Mouse (Mus musculus): ENCODE data around the gene H13. TPM values are rescaled to one million over a fixed set of nuclear protein-coding genes. Genes with fewer than 3 reads are reported as not detected.
"Not testable (repeated sequence)": the region's sequence is repeated elsewhere in the genome, so short reads cannot be mapped to it uniquely, and the experiment has no call there.

The H13 gene
- polyA plus RNA-seq, 1 experiment from 2014 or later, result 123 TPM

DNA sequence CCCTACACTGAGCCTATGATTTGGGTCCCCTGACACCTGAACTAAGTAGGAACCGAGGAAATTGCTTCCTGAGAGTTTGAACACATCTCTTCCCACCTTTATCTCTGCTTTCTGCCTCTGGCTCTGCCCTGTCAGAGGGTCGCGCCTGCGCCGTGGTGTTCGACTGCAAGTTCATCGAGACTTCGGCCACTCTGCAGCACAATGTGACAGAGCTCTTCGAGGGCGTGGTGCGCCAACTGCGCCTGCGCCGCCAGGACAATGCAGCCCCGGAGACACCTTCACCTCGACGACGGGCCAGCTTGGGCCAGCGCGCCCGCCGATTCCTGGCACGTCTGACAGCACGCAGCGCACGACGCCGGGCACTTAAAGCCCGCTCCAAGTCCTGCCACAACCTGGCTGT, 35.0 kb upstream of the H13 start:
- H3K9me3 ChIP-seq, result no peaks in the 10 kb centered on the region
- H3K36me3 ChIP-seq, result no peaks in the 10 kb centered on the region
- H3K27me3 ChIP-seq, result peaks cover 5% of the 10 kb centered on the region
- 82% methylated on average over 29 of the region's 29 CpGs for WGBS
- H3K27ac ChIP-seq, result no peak overlapping the region
- H3K9ac ChIP-seq, result no peak overlapping the region
- H3K4me1 ChIP-seq, result peaks cover 14% of the 10 kb centered on the region
- no peak overlapping the region for H3K4me3 ChIP-seq
- no peak for ATAC-seq (ENCODE audit: insufficient number of reproducible peaks, insufficient read depth, low FRiP score, low TSS enrichment, low read depth)
- no peak overlapping the region for H3K4me2 ChIP-seq

GRCm38 (mm10) chr2:152636246-152637005, 32.8 kb upstream of the H13 start:
- 69% methylated on average over 23 of the region's 23 CpGs for WGBS
- Histone ChIP-seq H3K27ac (peak overlapping the region; percentile 49; the same call in 1 of the 2 replicates), H3K27me3 (no peaks in the 10 kb centered on the region), H3K4me3 (no peak overlapping the region), H3K36me3 (no peaks in the 10 kb centered on the region), H3K9me3 (no peaks in the 10 kb centered on the region), H3K9ac (no peak overlapping the region), H3K4me2 (no peak overlapping the region), H3K4me1 (peaks cover 22% of the 10 kb centered on the region)
- peak; percentile 39; the same call in 1 of the 2 replicates for ATAC-seq (ENCODE audit: insufficient number of reproducible peaks, insufficient read depth, low FRiP score, low TSS enrichment, low read depth)

GRCm38 (mm10) chr2:152637006-152637322, 32.3 kb upstream of the H13 start:
- Histone ChIP-seq H3K4me1 (peaks cover 22% of the 10 kb centered on the region), H3K9ac (no peak overlapping the region), H3K36me3 (no peaks in the 10 kb centered on the region), H3K9me3 (no peaks in the 10 kb centered on the region), H3K27ac (peak overlapping the region; percentile 49; the same call in 1 of the 2 replicates), H3K4me3 (no peak overlapping the region), H3K4me2 (no peak overlapping the region), H3K27me3 (no peaks in the 10 kb centered on the region)
- whole genome bisulfite sequencing, result 82% methylated on average over 6 of the region's 6 CpGs
- ATAC-seq (ENCODE audit: insufficient number of reproducible peaks, insufficient read depth, low FRiP score, low TSS enrichment, low read depth), result no peak

GRCm38 (mm10) chr2:152637381-152637780, 31.9 kb upstream of the H13 start:
- WGBS, result 83% methylated on average over 4 of the region's 4 CpGs
- H3K27me3 ChIP-seq, result no peaks in the 10 kb centered on the region
- peaks cover 21% of the 10 kb centered on the region for H3K4me1 ChIP-seq
- H3K9ac ChIP-seq, result no peak overlapping the region
- H3K4me2 ChIP-seq, result no peak overlapping the region
- no peaks in the 10 kb centered on the region for H3K36me3 ChIP-seq
- ATAC-seq (ENCODE audit: insufficient number of reproducible peaks, insufficient read depth, low FRiP score, low TSS enrichment, low read depth), result no peak
- no peaks in the 10 kb centered on the region for H3K9me3 ChIP-seq
- no peak overlapping the region for H3K4me3 ChIP-seq
- no peak overlapping the region for H3K27ac ChIP-seq

- no peak for ATAC-seq (ENCODE audit: insufficient number of reproducible peaks, insufficient read depth, low FRiP score, low TSS enrichment, low read depth)
- Histone ChIP-seq H3K4me3 (no peak overlapping the region), H3K9ac (no peak overlapping the region), H3K27ac (no peak overlapping the region), H3K4me2 (no peak overlapping the region), H3K27me3 (no peaks in the 10 kb centered on the region), H3K9me3 (no peaks in the 10 kb centered on the region), H3K36me3 (no peaks in the 10 kb centered on the region), H3K4me1 (peaks cover 15% of the 10 kb centered on the region)
- WGBS, result 49% methylated on average over 6 of the region's 6 CpGs
Observed at GRCm38 (mm10) chr2:152638865-152639264, 30.4 kb upstream of the H13 start.

DNA sequence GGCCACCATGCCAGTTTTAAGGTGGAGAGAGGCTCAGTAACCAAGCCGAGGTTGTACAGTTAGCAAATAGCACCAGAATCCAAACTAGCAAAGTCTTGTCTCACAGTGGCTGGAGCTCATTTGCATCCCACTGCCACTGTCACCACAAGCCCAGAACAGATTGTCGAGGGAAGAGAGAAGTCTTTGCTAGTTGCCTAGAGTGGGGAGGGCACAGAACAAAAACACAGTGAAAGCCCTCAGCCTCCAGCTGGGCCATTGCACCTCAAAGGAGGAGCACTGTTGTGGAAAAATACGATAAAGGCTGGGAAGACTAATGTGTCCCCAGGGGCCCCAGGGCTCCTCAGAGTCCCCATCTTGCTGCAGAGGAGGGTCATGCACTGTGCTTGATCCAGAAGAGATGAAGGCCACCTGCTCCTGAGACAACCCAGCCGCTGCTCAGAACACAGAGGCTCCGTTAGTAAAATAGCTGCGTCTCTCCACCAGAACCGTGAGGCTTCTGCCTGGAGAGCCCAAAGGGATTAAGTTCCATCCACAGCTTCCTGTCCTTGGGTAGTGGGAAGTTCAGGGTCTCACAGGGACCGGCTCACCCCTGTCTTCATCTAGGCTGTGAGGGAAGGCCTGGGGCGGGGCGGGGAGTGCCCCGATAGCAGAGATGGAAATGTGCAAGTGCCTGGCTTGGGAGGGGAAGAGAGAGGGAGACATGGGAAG, 29.7 kb upstream of the H13 start:
- Histone ChIP-seq H3K27ac (peak overlapping the region; percentile 22; the same call in 1 of the 2 replicates), H3K9ac (peak overlapping the region; percentile 17; the same call in 1 of the 2 replicates), H3K4me2 (no peak overlapping the region), H3K9me3 (no peaks in the 10 kb centered on the region), H3K27me3 (no peaks in the 10 kb centered on the region), H3K36me3 (no peaks in the 10 kb centered on the region), H3K4me1 (peaks cover 15% of the 10 kb centered on the region), H3K4me3 (no peak overlapping the region)
- 25% methylated on average over 11 of the region's 11 CpGs for WGBS
- no peak for ATAC-seq (ENCODE audit: insufficient number of reproducible peaks, insufficient read depth, low FRiP score, low TSS enrichment, low read depth)

- H3K36me3 ChIP-seq, result no peaks in the 10 kb centered on the region
- WGBS, result 67% methylated on average over 10 of the region's 10 CpGs
- no peak overlapping the region for H3K27ac ChIP-seq
- no peak overlapping the region for H3K4me2 ChIP-seq
- no peak for ATAC-seq (ENCODE audit: insufficient number of reproducible peaks, insufficient read depth, low FRiP score, low TSS enrichment, low read depth)
- H3K27me3 ChIP-seq, result no peaks in the 10 kb centered on the region
- H3K4me1 ChIP-seq, result 0 out of 2 replicates have a peak, but pooled peaks cover 5% of the 10 kb centered on the region
- H3K9me3 ChIP-seq, result no peaks in the 10 kb centered on the region
- no peak overlapping the region for H3K4me3 ChIP-seq
- H3K9ac ChIP-seq, result no peak overlapping the region
Observed at GRCm38 (mm10) chr2:152652901-152653620, 16.2 kb upstream of the H13 start.

- 0 out of 2 replicates have a peak, but pooled peaks cover 5% of the 10 kb centered on the region for H3K4me1 ChIP-seq
Observed at GRCm38 (mm10) chr2:152653874-152654715, 15.2 kb upstream of the H13 start.

GRCm38 (mm10) chr2:152657398-152657797, 11.9 kb upstream of the H13 start:
- 67% methylated on average over 10 of the region's 10 CpGs for WGBS
- Histone ChIP-seq H3K36me3 (no peaks in the 10 kb centered on the region), H3K4me3 (no peak overlapping the region), H3K9me3 (no peaks in the 10 kb centered on the region), H3K27ac (no peak overlapping the region), H3K4me1 (0 out of 2 replicates have a peak, but pooled peaks cover 5% of the 10 kb centered on the region), H3K27me3 (no peaks in the 10 kb centered on the region), H3K4me2 (no peak overlapping the region), H3K9ac (no peak overlapping the region)
- no peak for ATAC-seq (ENCODE audit: insufficient number of reproducible peaks, insufficient read depth, low FRiP score, low TSS enrichment, low read depth)

More at GRCm38 (mm10) chr2:152653874-152654715, 15.2 kb upstream of the H13 start:
- no peak for ATAC-seq (ENCODE audit: insufficient number of reproducible peaks, insufficient read depth, low FRiP score, low TSS enrichment, low read depth)
- no peaks in the 10 kb centered on the region for H3K36me3 ChIP-seq
- H3K27me3 ChIP-seq, result no peaks in the 10 kb centered on the region
- 51% methylated on average over 14 of the region's 14 CpGs for WGBS
- H3K9me3 ChIP-seq, result no peaks in the 10 kb centered on the region
- no peak overlapping the region for H3K4me3 ChIP-seq
- no peak overlapping the region for H3K9ac ChIP-seq
- no peak overlapping the region for H3K27ac ChIP-seq
- H3K4me2 ChIP-seq, result no peak overlapping the region

DNA sequence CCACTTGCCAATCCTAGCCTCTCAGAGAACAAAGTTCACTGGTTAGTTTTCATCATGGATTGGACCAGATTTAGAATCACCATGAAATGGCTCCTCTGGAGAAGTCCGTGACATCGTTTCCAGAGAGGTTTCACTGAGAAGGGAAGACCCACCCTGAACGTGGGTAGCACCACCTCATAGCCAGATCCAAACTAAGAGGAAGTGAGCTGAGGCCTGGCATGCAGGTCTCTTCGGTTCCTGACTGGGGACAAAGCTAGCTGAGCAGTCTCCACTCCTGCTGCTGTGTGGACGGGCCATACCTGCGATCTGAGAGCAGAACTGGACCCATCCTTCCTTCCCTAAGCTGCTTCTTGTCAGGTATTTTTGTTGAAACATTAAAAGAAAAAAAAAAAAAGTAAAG, 8.1 kb upstream of the H13 start:
- no peak overlapping the region for H3K4me3 ChIP-seq
- H3K4me2 ChIP-seq, result no peak overlapping the region
- H3K27me3 ChIP-seq, result no peaks in the 10 kb centered on the region
- no peak for ATAC-seq (ENCODE audit: insufficient number of reproducible peaks, insufficient read depth, low FRiP score, low TSS enrichment, low read depth)
- H3K27ac ChIP-seq, result no peak overlapping the region
- no peaks in the 10 kb centered on the region for H3K9me3 ChIP-seq
- H3K36me3 ChIP-seq, result no peaks in the 10 kb centered on the region
- H3K4me1 ChIP-seq, result no peaks in the 10 kb centered on the region
- H3K9ac ChIP-seq, result no peak overlapping the region
- WGBS, result 76% methylated on average over 6 of the region's 6 CpGs

- 78% methylated on average over 3 of the region's 3 CpGs for WGBS
Observed at GRCm38 (mm10) chr2:152666191-152666590, 3.1 kb upstream of the H13 start.

More at GRCm38 (mm10) chr2:152666191-152666590, 3.1 kb upstream of the H13 start:
- H3K9me3 ChIP-seq; H3K27ac ChIP-seq; H3K9ac ChIP-seq; H3K4me3 ChIP-seq; H3K36me3 ChIP-seq; H3K27me3 ChIP-seq; H3K4me1 ChIP-seq; H3K4me2 ChIP-seq; ATAC-seq (ENCODE audit: insufficient number of reproducible peaks, insufficient read depth, low FRiP score, low TSS enrichment, low read depth): not testable (repeated sequence)

Data from embryonic facial prominence, embryonic 13.5 days (tissue).